ENCODE assay signal across 20 mouse cellular contexts in the genomic region with DNA sequence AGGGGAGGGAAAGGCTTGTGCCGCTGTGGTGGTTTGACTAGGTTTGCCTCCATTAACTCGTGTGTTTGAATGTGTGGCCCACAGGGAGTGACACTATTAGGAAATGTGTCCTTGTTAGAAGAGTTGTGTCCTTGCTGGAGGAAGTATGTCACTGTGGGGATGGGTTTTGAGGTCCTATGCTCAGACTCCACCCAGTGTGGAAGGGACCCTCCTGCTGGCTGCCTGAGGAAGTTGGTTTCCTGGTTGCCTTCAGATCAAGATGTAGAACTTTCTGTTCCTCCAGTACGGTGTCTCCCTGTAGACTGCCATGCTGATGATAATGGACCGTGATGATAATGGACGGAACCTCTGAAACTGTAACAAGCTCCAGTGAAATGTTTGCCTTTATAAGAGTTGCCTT. TPM values are rescaled to one million over a fixed set of nuclear protein-coding genes. Genes with fewer than 3 reads are reported as not detected.
A peak's percentile ranks its signal among the peaks of the same experiment; 100 is the strongest.
DNase-seq lines count a peak whose midpoint lies in the region; ATAC-seq lines count a peak whose summit lies in the region.
"Had no signal": no experiment of that assay in that cellular context is flagged by ENCODE, and none has a peak within 500 bp of the region (broad histone marks: within the 10 kb centered on the region; RNA-seq: fewer than 3 reads in every experiment).

No protein-coding gene starts in this region.

- ATAC-seq in monocyte, adult 5-6 weeks (replicated peaks; ENCODE audit: insufficient number of reproducible peaks, low FRiP score, low TSS enrichment, poor library complexity, severe bottlenecking) = no peak
- peak; percentile 69 for ATAC-seq in granulocyte monocyte progenitor cell, adult 5-6 weeks (replicated peaks; ENCODE audit: poor library complexity, severe bottlenecking)
- ATAC-seq in megakaryocyte progenitor cell, adult 5-6 weeks (replicated peaks; ENCODE audit: poor library complexity) = peak; percentile 66
- ATAC-seq: CD4-positive, CD25-positive, alpha-beta regulatory T cell, adult 4 months; forebrain, embryonic 13.5 days; forebrain, embryonic 15.5 days; forebrain, postnatal 0 days had no signal

- peak; percentile 4 to 24 for DNase-seq in monocyte, adult 2 months (ENCODE audit: low read depth in 1 of 2, low spot score in 2 of 2)
- DNase-seq in layer of hippocampus, postnatal 14 days (ENCODE audit: low spot score in 2 of 2) = no peak
- no peak for DNase-seq in right cerebral cortex, postnatal 14 days
- DNase-seq: adrenal gland, adult 2 months; adrenal gland, postnatal 10 days; adrenal gland, postnatal 25 days; B cell, adult 2 months; cerebellum, adult 11 months; cerebellum, adult 18-20 months; cerebellum, adult 8-10 months; cerebellum, adult 9-11 months; cerebellum, postnatal 14 days; cerebellum, postnatal 36 days; forebrain, postnatal 0 days had no signal

RNA-seq across cellular contexts. Expression of gene Ccne1, which starts 27.1 kb away (rescaled TPM):
- total RNA-seq in monocyte, adult 5-6 weeks (2017) = 1.2 to 6.3 TPM (median 1.7 TPM) in 3 replicates
- 22.4 and 23.1 TPM in 2 replicates for total RNA-seq in granulocyte monocyte progenitor cell, adult 5-6 weeks (2014; fragmentation: Nextera tagmentation)
- total RNA-seq in granulocyte monocyte progenitor cell, adult 5-6 weeks (2017) = 20.9 and 25.7 TPM in 2 replicates
- 17.0 and 20.3 TPM in 2 replicates for total RNA-seq in megakaryocyte progenitor cell, adult 5-6 weeks (2015)
- total RNA-seq in megakaryocyte progenitor cell, adult 5-6 weeks (2017) = 29.3 and 32.4 TPM in 2 replicates
- total RNA-seq in layer of hippocampus, postnatal 14 days (2021) = 10 to 100 TPM; 10.4 to 10.8 TPM

RNA-seq across cellular contexts. Expression of gene 1600014C10Rik, which starts 48.5 kb away (rescaled TPM):
- 14.8 to 15.5 TPM (median 15.0 TPM) in 3 replicates for total RNA-seq in monocyte, adult 5-6 weeks (2017)
- 31.3 and 39.0 TPM in 2 replicates for total RNA-seq in granulocyte monocyte progenitor cell, adult 5-6 weeks (2014; fragmentation: Nextera tagmentation)
- 23.6 and 31.1 TPM in 2 replicates for total RNA-seq in granulocyte monocyte progenitor cell, adult 5-6 weeks (2017)
- total RNA-seq in megakaryocyte progenitor cell, adult 5-6 weeks (2015) = 18.8 and 19.5 TPM in 2 replicates
- 22.7 and 29.4 TPM in 2 replicates for total RNA-seq in megakaryocyte progenitor cell, adult 5-6 weeks (2017)
- 10 to 100 TPM; 17.4 to 20.6 TPM for total RNA-seq in layer of hippocampus, postnatal 14 days (2021)

Comparison
In these comparisons a context has a peak if more than half of its experiments do, and no peak if none do; other contexts are left out.
1. DNase-seq: peak in monocyte, adult 2 months (2 of 2); none in layer of hippocampus, postnatal 14 days (0 of 2) and right cerebral cortex, postnatal 14 days (single experiment).